Mouse (Mus musculus): ENCODE data around the gene L1cam. TPM values are rescaled to one million over a fixed set of nuclear protein-coding genes. Genes with fewer than 3 reads are reported as not detected.

The L1cam gene
- polyA plus RNA-seq, 1 experiment, result 97.0 TPM

DNA sequence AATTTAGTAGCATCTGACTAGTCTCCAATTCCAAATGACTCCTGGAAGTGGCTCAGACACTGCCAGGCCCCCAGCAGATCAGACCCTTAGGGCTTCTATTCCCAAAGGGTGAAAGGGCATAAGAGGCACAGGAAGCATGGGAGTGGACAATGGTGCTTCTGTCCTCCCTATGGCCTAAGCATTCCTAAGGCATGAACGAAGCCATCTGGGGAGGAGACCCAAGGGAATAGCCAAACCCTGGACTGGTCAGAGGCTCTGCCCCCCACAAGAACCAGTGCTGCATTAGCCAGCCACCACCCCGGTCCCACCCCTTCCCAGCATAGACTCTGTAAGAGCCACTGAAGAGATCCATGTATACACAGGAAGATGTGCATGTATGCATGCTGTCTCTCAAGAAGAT, 20.0 kb downstream of the L1cam start:
- DNase-seq, result no peak
- H3K27ac ChIP-seq (ENCODE audit: insufficient read depth, low read length), result no peak overlapping the region
- no peak overlapping the region for H3K4me3 ChIP-seq (replicated peaks; ENCODE audit: insufficient read depth, low read depth, low read length)
- TF ChIP-seq POLR2A (IDR thresholded peaks at IDR 0.05; ENCODE audit: borderline replicate concordance, insufficient read depth, low read length) (no peak), CTCF (IDR thresholded peaks at IDR 0.05; ENCODE audit: borderline replicate concordance, insufficient read depth, low read depth, low read length) (no peak)
- WGBS, result 47% methylated on average over 2 of the region's 2 CpGs
- peaks cover 17% of the 10 kb centered on the region; the same call in 1 of the 2 replicates for H3K4me1 ChIP-seq (ENCODE audit: control insufficient read depth, insufficient read depth, low read length)
- H3K27me3 ChIP-seq (ENCODE audit: control insufficient read depth, insufficient read depth, low read length), result no peaks in the 10 kb centered on the region

DNA sequence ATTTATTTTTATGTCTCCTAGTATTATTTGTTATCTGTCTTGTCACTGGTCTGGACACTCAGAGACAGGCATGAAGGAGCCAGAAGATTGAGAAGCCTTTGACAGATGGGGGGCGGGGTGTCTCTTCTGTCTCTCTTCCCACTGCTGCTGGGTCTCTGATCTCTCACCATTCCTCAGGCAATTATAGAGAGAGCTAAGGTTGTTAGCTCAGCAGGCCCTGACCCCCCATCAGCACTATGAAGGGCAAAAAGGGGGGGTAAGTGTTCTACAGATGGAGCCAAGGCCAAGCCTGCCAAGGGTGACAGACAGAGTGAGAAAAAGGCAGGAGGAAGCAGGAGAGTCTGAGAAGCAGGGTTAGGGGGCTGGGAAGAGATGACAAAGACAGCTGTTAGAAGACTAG, 23.9 kb downstream of the L1cam start:
- WGBS, result 53% methylated on average over 1 of the region's 1 CpGs

DNA sequence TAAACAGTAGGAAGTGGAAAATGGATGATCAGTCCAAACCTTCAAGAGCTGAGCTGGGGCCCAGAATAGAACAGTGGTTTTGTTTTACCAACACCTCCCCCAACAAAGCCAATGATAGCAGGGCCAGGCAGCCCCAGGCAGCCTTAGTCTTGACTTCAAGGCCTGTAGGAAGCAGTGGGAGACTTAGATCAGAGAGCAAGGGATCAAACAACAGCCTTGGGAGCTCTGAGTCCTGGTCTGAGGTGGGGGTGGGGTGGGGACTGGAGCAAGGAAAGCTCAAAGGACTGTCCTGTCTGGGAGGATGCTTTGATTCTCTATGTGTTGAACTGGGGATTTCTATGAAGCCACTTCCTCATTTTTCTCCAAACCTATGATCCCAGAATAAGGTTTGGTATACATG, 24.4 kb downstream of the L1cam start:
- Histone ChIP-seq H3K4me1 (ENCODE audit: control insufficient read depth, insufficient read depth, low read length) (peaks cover 12% of the 10 kb centered on the region; the same call in 1 of the 2 replicates), H3K27ac (ENCODE audit: insufficient read depth, low read length) (no peak overlapping the region), H3K27me3 (ENCODE audit: control insufficient read depth, insufficient read depth, low read length) (no peaks in the 10 kb centered on the region), H3K4me3 (replicated peaks; ENCODE audit: insufficient read depth, low read depth, low read length) (no peak overlapping the region)
- TF ChIP-seq CTCF (IDR thresholded peaks at IDR 0.05; ENCODE audit: borderline replicate concordance, insufficient read depth, low read depth, low read length), result no peak
- no peak for TF ChIP-seq POLR2A (IDR thresholded peaks at IDR 0.05; ENCODE audit: borderline replicate concordance, insufficient read depth, low read length)
- no peak for DNase-seq

More for the DNA sequence above, 23.9 kb downstream of the L1cam start:
- no peaks in the 10 kb centered on the region for H3K27me3 ChIP-seq (ENCODE audit: control insufficient read depth, insufficient read depth, low read length)
- no peak overlapping the region for H3K4me3 ChIP-seq (replicated peaks; ENCODE audit: insufficient read depth, low read depth, low read length)
- TF ChIP-seq CTCF (IDR thresholded peaks at IDR 0.05; ENCODE audit: borderline replicate concordance, insufficient read depth, low read depth, low read length), result no peak
- TF ChIP-seq POLR2A (IDR thresholded peaks at IDR 0.05; ENCODE audit: borderline replicate concordance, insufficient read depth, low read length), result no peak
- peak in 1 of 2 experiments; percentile 54 for DNase-seq
- H3K4me1 ChIP-seq (ENCODE audit: control insufficient read depth, insufficient read depth, low read length), result peaks cover 12% of the 10 kb centered on the region; the same call in 1 of the 2 replicates
- no peak overlapping the region for H3K27ac ChIP-seq (ENCODE audit: insufficient read depth, low read length)

DNA sequence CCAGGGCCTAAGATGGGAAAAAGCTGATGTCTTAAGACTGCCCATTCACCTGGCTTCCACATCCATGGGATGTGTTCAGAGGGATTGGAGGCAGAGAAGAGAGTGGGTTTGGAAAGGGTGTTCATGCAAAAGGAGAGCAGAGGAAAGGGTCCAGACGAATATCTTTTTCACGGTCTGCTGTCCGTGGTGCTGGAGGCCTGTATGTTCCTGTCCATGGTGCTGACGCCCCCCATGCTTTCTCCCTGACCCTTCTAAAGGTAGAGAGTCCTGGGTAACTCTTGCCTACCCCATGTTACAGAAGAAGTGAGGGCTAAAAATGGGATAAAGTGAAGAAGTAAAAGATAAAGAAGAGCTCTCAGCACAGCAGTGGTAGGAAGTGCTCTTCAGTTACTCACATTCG, 26.6 kb downstream of the L1cam start:
- H3K27ac ChIP-seq (ENCODE audit: insufficient read depth, low read length), result no peak overlapping the region
- TF ChIP-seq CTCF (IDR thresholded peaks at IDR 0.05; ENCODE audit: borderline replicate concordance, insufficient read depth, low read depth, low read length) (no peak), POLR2A (IDR thresholded peaks at IDR 0.05; ENCODE audit: borderline replicate concordance, insufficient read depth, low read length) (no peak)
- peaks cover 12% of the 10 kb centered on the region; the same call in 1 of the 2 replicates for H3K4me1 ChIP-seq (ENCODE audit: control insufficient read depth, insufficient read depth, low read length)
- WGBS, result 49% methylated on average over 5 of the region's 5 CpGs
- DNase-seq, result no peak
- no peaks in the 10 kb centered on the region for H3K27me3 ChIP-seq (ENCODE audit: control insufficient read depth, insufficient read depth, low read length)
- H3K4me3 ChIP-seq (replicated peaks; ENCODE audit: insufficient read depth, low read depth, low read length), result no peak overlapping the region

GRCm38 (mm10) chrX:73867852-73868251, 28.1 kb downstream of the L1cam start:
- WGBS, result 63% methylated on average over 1 of the region's 1 CpGs
- Histone ChIP-seq H3K27me3 (ENCODE audit: control insufficient read depth, insufficient read depth, low read length) (no peaks in the 10 kb centered on the region), H3K4me1 (ENCODE audit: control insufficient read depth, insufficient read depth, low read length) (peaks cover 12% of the 10 kb centered on the region; the same call in 1 of the 2 replicates), H3K27ac (ENCODE audit: insufficient read depth, low read length) (no peak overlapping the region), H3K4me3 (replicated peaks; ENCODE audit: insufficient read depth, low read depth, low read length) (no peak overlapping the region)
- TF ChIP-seq CTCF (IDR thresholded peaks at IDR 0.05; ENCODE audit: borderline replicate concordance, insufficient read depth, low read depth, low read length) (no peak), POLR2A (IDR thresholded peaks at IDR 0.05; ENCODE audit: borderline replicate concordance, insufficient read depth, low read length) (no peak)
- DNase-seq, result peak in 1 of 2 experiments; percentile 17

DNA sequence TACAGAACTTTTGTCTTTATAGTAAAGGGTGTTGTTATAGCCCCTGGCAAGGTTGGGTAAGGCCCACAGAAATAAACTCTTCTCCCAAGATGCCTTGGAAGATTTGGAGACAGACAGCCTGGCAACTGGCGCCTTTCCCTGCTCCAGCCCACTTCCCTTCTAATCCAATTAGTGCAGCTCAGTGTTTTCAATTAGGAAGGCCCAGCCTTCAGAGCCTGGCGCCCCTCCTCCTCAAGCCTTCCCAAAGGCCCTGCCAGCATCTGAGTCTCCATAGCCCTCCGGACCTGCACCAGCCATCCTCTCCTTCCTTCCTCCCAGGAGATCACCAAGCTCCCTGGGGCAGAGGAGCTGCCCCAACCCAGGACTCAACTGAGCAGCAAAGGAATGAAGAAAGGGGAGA, 28.6 kb downstream of the L1cam start:
- WGBS, result 32% methylated on average over 3 of the region's 3 CpGs
- Histone ChIP-seq H3K27me3 (ENCODE audit: control insufficient read depth, insufficient read depth, low read length) (no peaks in the 10 kb centered on the region), H3K4me3 (replicated peaks; ENCODE audit: insufficient read depth, low read depth, low read length) (no peak overlapping the region), H3K27ac (ENCODE audit: insufficient read depth, low read length) (no peak overlapping the region), H3K4me1 (ENCODE audit: control insufficient read depth, insufficient read depth, low read length) (peaks cover 6% of the 10 kb centered on the region; the same call in 1 of the 2 replicates)
- no peak for TF ChIP-seq POLR2A (IDR thresholded peaks at IDR 0.05; ENCODE audit: borderline replicate concordance, insufficient read depth, low read length)
- TF ChIP-seq CTCF (IDR thresholded peaks at IDR 0.05; ENCODE audit: borderline replicate concordance, insufficient read depth, low read depth, low read length), result no peak
- DNase-seq, result no peak

DNA sequence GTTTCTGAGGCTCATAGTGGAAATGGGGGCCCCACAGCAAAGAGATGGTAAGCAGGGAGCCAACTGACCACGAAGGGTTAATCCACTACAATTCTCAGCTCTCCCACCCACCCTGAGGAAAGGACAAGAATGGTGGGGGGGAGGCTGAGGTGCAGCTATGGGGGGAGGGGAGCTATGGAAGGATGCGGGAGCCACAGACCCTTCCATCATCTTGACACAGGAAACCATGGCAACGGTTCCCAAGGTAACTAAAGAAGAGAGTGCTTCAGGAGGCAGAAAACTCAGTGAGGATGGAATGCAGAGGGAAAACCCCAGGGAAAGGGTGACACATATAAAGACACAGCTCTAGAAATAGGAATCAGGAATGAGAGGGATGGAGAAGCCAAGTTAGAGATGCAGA, 31.2 kb downstream of the L1cam start:
- no peak for TF ChIP-seq POLR2A (IDR thresholded peaks at IDR 0.05; ENCODE audit: borderline replicate concordance, insufficient read depth, low read length)
- TF ChIP-seq CTCF (IDR thresholded peaks at IDR 0.05; ENCODE audit: borderline replicate concordance, insufficient read depth, low read depth, low read length), result no peak
- no peak for DNase-seq
- Histone ChIP-seq H3K4me3 (replicated peaks; ENCODE audit: insufficient read depth, low read depth, low read length) (no peak overlapping the region), H3K27ac (ENCODE audit: insufficient read depth, low read length) (no peak overlapping the region), H3K4me1 (ENCODE audit: control insufficient read depth, insufficient read depth, low read length) (no peaks in the 10 kb centered on the region), H3K27me3 (ENCODE audit: control insufficient read depth, insufficient read depth, low read length) (no peaks in the 10 kb centered on the region)
- 52% methylated on average over 3 of the region's 3 CpGs for WGBS

- no peak for DNase-seq
- H3K27me3 ChIP-seq (ENCODE audit: control insufficient read depth, insufficient read depth, low read length), result no peaks in the 10 kb centered on the region
- TF ChIP-seq POLR2A (IDR thresholded peaks at IDR 0.05; ENCODE audit: borderline replicate concordance, insufficient read depth, low read length) (no peak), CTCF (IDR thresholded peaks at IDR 0.05; ENCODE audit: borderline replicate concordance, insufficient read depth, low read depth, low read length) (no peak)
- WGBS, result 11% methylated on average over 3 of the region's 3 CpGs
- H3K27ac ChIP-seq (ENCODE audit: insufficient read depth, low read length), result peak overlapping the region; percentile 41
- peaks cover 12% of the 10 kb centered on the region for H3K4me1 ChIP-seq (ENCODE audit: control insufficient read depth, insufficient read depth, low read length)
- no peak overlapping the region for H3K4me3 ChIP-seq (replicated peaks; ENCODE audit: insufficient read depth, low read depth, low read length)
These were observed 40.9 kb downstream of the L1cam start for GRCm38 (mm10) chrX:73855087-73855408.

Measured in cerebellum, adult 2 months (tissue).